Mouse (Mus musculus): ENCODE measurements around the gene Ociad2. TPM values are rescaled to one million over a fixed set of nuclear protein-coding genes. Genes with fewer than 3 reads are reported as not detected.

Ociad2 gene
- polyA plus RNA-seq, 1 experiment from 2014 or later, result 103 TPM

DNA sequence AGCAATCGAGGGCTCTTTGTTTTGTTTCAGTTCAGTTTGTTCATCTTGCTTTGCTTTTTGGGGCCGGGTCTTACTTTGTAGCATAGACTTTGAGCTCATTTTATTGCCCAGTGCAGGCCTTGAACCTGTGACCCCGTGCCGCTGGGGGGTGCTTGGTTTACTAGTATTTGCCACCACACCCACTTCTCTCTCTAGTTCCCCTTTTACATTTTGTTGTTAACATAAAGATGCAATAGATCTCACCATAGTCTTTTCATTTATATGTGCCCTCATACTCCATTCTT, 60.3 kb downstream of the Ociad2 start:
- no peaks in the 10 kb centered on the region for H3K36me3 ChIP-seq (ENCODE audit: control insufficient read depth, insufficient read depth, low read length)
- 54% methylated on average over 4 of the region's 4 CpGs for WGBS
- H3K4me3 ChIP-seq (replicated peaks; ENCODE audit: low read length), result no peak overlapping the region
- H3K27ac ChIP-seq (ENCODE audit: low read length), result no peak overlapping the region
- no peak for ATAC-seq (ENCODE audit: insufficient read depth, low FRiP score)
- no peak overlapping the region for H3K4me2 ChIP-seq (ENCODE audit: low read depth, low read length)
- H3K4me1 ChIP-seq (ENCODE audit: control insufficient read depth, insufficient read depth, low read length), result peaks cover 11% of the 10 kb centered on the region; the same call in 1 of the 2 replicates
- no peaks in the 10 kb centered on the region for H3K27me3 ChIP-seq (ENCODE audit: control insufficient read depth, insufficient read depth, low read length)
- no peak overlapping the region for H3K9ac ChIP-seq (ENCODE audit: low read length)
- H3K9me3 ChIP-seq (replicated peaks; ENCODE audit: control insufficient read depth, low read length), result no peaks in the 10 kb centered on the region

DNA sequence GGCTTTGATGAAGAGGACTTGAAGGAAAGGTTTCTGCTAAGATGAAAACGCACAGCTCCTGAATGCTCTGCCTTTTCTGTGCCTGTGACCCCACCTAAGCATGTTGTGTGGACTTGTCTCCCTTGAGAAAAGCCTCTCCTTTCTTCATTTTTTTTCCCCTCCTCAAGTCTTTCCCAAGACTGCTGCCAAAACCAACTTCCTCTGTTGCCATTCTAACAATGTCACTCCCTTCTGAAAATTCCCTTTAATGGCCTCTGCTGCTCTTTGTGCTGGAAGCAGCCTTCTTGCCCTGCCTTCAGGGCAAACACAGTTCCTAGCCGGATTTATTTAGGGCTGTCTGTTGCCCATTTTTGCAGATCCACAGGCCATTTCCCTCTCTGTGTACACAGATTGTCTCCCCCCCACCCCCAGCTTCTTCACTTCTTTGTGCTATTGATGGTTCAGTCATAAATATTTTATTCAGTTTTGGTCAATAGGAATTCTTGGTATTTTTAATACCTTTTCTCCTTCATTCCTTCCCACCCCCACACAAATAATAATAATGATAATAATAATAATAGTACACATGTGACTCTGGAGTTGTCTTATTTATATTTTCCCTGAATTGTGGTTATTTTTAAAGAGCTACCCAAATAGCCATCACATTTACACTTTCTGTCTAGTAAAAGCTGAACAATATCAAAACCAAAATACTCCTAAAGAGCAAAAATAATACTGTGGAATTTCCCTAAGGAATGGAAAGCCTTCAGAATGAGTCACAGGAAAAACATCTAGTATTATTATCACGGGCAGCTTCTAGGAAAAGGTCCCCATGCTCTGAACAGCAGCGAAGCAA, 60.9 kb downstream of the Ociad2 start:
- no peaks in the 10 kb centered on the region for H3K36me3 ChIP-seq (ENCODE audit: control insufficient read depth, insufficient read depth, low read length)
- no peak overlapping the region for H3K9ac ChIP-seq (ENCODE audit: low read length)
- no peak overlapping the region for H3K4me3 ChIP-seq (replicated peaks; ENCODE audit: low read length)
- WGBS, result 32% methylated on average over 4 of the region's 4 CpGs
- 0 out of 2 replicates have a peak overlapping the region, but pooled peaks have one; percentile 20 for H3K4me2 ChIP-seq (ENCODE audit: low read depth, low read length)
- H3K27ac ChIP-seq (ENCODE audit: low read length), result peak overlapping the region; percentile 68
- H3K4me1 ChIP-seq (ENCODE audit: control insufficient read depth, insufficient read depth, low read length), result peaks cover 11% of the 10 kb centered on the region; the same call in 1 of the 2 replicates
- ATAC-seq (ENCODE audit: insufficient read depth, low FRiP score), result no peak
- H3K27me3 ChIP-seq (ENCODE audit: control insufficient read depth, insufficient read depth, low read length), result no peaks in the 10 kb centered on the region
- H3K9me3 ChIP-seq (replicated peaks; ENCODE audit: control insufficient read depth, low read length), result no peaks in the 10 kb centered on the region

DNA sequence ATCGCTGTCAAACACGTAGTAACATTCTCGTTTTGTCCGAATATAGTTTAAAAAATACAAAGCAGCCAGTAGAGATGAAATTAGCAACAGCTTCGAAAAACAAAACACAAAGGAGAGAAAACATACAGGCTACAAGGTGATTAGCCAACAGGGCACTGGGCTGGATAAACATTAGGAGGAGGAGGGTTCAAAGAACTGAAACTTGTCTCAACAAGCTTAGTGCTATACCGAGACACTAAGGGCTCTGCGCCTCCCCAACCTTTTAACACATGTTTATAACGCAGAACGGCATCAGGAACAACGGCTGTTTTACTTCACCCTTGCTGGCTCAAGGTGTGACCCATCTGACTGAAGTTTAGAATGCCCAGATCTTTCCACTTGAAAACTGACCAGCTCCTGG, 61.6 kb downstream of the Ociad2 start:
- H3K4me3 ChIP-seq (replicated peaks; ENCODE audit: low read length), result no peak overlapping the region
- H3K9ac ChIP-seq (ENCODE audit: low read length), result no peak overlapping the region
- peak overlapping the region; percentile 20; the same call in 1 of the 2 replicates for H3K4me2 ChIP-seq (ENCODE audit: low read depth, low read length)
- 39% methylated on average over 10 of the region's 10 CpGs for WGBS
- no peaks in the 10 kb centered on the region for H3K27me3 ChIP-seq (ENCODE audit: control insufficient read depth, insufficient read depth, low read length)
- no peaks in the 10 kb centered on the region for H3K9me3 ChIP-seq (replicated peaks; ENCODE audit: control insufficient read depth, low read length)
- peak overlapping the region; percentile 68 for H3K27ac ChIP-seq (ENCODE audit: low read length)
- ATAC-seq (ENCODE audit: insufficient read depth, low FRiP score), result no peak
- peaks cover 11% of the 10 kb centered on the region; the same call in 1 of the 2 replicates for H3K4me1 ChIP-seq (ENCODE audit: control insufficient read depth, insufficient read depth, low read length)
- H3K36me3 ChIP-seq (ENCODE audit: control insufficient read depth, insufficient read depth, low read length), result no peaks in the 10 kb centered on the region

DNA sequence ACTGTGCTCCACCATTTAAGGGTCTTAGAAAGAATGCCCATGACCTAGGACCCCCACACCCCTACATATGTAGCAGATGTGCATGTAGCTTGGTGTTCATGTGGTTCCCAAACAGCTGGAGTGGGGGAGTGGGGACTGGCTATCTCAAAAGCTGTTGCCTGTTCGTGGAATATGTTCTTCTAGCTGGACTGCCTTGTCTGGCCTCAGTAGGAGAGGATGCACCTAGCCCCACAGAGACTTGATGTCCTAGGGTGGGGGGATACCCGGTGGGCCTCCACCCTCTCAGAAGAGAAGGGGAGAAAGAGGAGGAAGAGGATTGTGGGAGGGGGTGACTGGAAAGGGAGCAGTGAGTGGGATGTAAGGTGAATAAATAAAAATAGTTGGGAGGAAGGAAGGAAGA, 65.9 kb downstream of the Ociad2 start:
- Histone ChIP-seq H3K27me3 (ENCODE audit: control insufficient read depth, insufficient read depth, low read length) (no peaks in the 10 kb centered on the region), H3K9me3 (replicated peaks; ENCODE audit: control insufficient read depth, low read length) (no peaks in the 10 kb centered on the region), H3K4me3 (replicated peaks; ENCODE audit: low read length) (no peak overlapping the region), H3K27ac (ENCODE audit: low read length) (no peak overlapping the region), H3K4me2 (ENCODE audit: low read depth, low read length) (no peak overlapping the region), H3K9ac (ENCODE audit: low read length) (no peak overlapping the region), H3K36me3 (ENCODE audit: control insufficient read depth, insufficient read depth, low read length) (no peaks in the 10 kb centered on the region), H3K4me1 (ENCODE audit: control insufficient read depth, insufficient read depth, low read length) (peaks cover 8% of the 10 kb centered on the region; the same call in 1 of the 2 replicates)
- 78% methylated on average over 2 of the region's 2 CpGs for WGBS
- ATAC-seq (ENCODE audit: insufficient read depth, low FRiP score), result no peak

DNA sequence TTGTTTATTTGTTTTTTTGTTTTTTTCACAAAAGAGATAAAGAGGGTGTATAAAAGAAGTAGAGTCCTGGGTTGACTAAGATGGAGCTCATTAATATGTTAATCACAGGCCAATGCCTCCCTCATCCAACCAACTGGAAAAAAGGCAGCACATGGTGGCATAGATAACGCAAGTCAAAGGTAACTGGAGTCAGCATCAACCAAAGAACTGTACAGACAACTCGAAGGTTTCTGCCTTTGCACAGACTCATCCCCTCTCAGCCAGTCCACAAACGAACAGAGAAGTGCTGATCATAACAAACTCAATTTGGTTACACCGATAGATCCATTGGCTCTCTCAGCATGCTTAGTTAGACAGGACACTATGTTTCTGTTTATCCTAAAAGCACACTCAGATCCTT, 67.7 kb downstream of the Ociad2 start:
- ATAC-seq (ENCODE audit: insufficient read depth, low FRiP score), result no peak
- no peak overlapping the region for H3K4me2 ChIP-seq (ENCODE audit: low read depth, low read length)
- WGBS, result 68% methylated on average over 4 of the region's 4 CpGs
- H3K36me3 ChIP-seq (ENCODE audit: control insufficient read depth, insufficient read depth, low read length), result no peaks in the 10 kb centered on the region
- no peak overlapping the region for H3K27ac ChIP-seq (ENCODE audit: low read length)
- peaks cover 2% of the 10 kb centered on the region; the same call in 1 of the 2 replicates for H3K4me1 ChIP-seq (ENCODE audit: control insufficient read depth, insufficient read depth, low read length)
- H3K27me3 ChIP-seq (ENCODE audit: control insufficient read depth, insufficient read depth, low read length), result no peaks in the 10 kb centered on the region
- no peak overlapping the region for H3K4me3 ChIP-seq (replicated peaks; ENCODE audit: low read length)
- no peaks in the 10 kb centered on the region for H3K9me3 ChIP-seq (replicated peaks; ENCODE audit: control insufficient read depth, low read length)
- H3K9ac ChIP-seq (ENCODE audit: low read length), result no peak overlapping the region

Other genes starting within 250 kb of the Ociad2 start
- 25.7 and 31.6 TPM in 2 replicates for gene Fryl, start 84.4 kb downstream of the Ociad2 start, polyA plus RNA-seq (2015; fragmentation: Nextera tagmentation; extraction: Ambion mirVana)
- 256 and 260 TPM in 2 replicates for gene Ociad1, start 48.2 kb downstream of the Ociad2 start, polyA plus RNA-seq (2015; fragmentation: Nextera tagmentation; extraction: Ambion mirVana)
- gene Cwh43, start 65.0 kb upstream of the Ociad2 start, polyA plus RNA-seq (2015; fragmentation: Nextera tagmentation; extraction: Ambion mirVana), result 5.4 and 5.6 TPM in 2 replicates
- gene Dcun1d4, start 140.0 kb upstream of the Ociad2 start, polyA plus RNA-seq (2015; fragmentation: Nextera tagmentation; extraction: Ambion mirVana), result 19.3 and 20.7 TPM in 2 replicates